Mouse (Mus musculus): Measurements from ENCODE around the gene Lima1.

DNA sequence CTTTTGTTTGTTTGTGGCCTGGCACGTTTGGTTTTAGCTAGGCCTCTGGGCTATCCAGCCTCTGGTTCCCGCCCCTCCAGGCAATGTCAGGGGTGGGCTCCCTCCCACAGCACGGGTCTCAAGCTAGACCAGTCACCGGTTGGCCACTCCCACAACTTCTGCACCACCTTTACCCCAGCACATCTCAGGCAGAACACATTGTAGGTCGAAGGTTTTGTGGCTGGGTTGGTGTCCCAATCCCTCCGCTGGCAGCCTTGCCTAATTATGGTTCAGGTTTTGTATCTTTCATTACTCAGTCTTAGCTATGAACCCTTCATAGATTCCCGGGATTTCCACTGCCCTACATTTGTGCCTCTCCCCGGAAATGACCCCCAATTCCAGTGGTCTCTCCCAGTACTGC lies 17.8 kb downstream of the Lima1 start:
- TF ChIP-seq CHD2 (IDR thresholded peaks at IDR 0.05; ENCODE audit: low read depth, low read length) (no peak), MAFK (IDR thresholded peaks at IDR 0.05; ENCODE audit: insufficient read depth, low read depth, low read length) (no peak)
